Mouse (Mus musculus) bone marrow macrophage, adult 2 months (primary cell): ENCODE results near the gene Cox6b1.

Source experiments
- CTCF ChIP-seq: IDR thresholded peaks from 2 replicates; pipeline ENCODE4 v1.5.1; 2012; ENCODE audit warnings: low read depth, mild to moderate bottlenecking, low read length, moderate library complexity
- POLR2A ChIP-seq: IDR thresholded peaks from 2 replicates; pipeline ENCODE4 v1.6.1; 2012; ENCODE audit warnings: mild to moderate bottlenecking, low read depth, low read length, borderline replicate concordance

- no peak for TF ChIP-seq CTCF
- TF ChIP-seq POLR2A = no peak
Measured at GRCm38 (mm10) chr7:30618658-30619057, 7.3 kb downstream of the Cox6b1 start.
